In the genomic region with DNA sequence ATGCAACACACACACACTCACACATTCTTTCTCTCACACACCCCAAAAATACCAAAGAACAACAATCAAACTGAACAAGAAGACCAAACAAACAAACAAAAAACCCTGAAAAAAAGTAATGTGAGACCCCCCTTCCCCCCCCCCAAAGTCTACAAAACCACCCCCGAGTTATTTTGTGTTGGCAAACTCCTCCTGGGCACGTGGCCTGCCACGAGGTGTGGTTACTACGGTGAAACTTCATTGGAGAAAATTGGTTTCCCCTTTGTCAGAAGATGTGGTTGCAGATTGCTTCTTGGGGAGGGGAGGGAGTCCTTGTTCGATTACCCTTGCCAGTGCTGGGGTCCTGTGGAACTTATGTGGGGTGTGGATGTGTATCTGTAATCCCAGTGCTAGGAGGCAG, we compare ENCODE assay signal across 35 mouse cellular contexts.
"Had no signal": no experiment of that assay in that cellular context is flagged by ENCODE, and none has a peak within 500 bp of the region (broad histone marks: within the 10 kb centered on the region; RNA-seq: fewer than 3 reads in every experiment).

No protein-coding gene starts in this region.

- H3K27me3 ChIP-seq: heart, embryonic 12.5 days; heart, embryonic 13.5 days; heart, embryonic 15.5 days; hindbrain, embryonic 12.5 days; hindbrain, embryonic 13.5 days; hindbrain, embryonic 15.5 days; intestine, embryonic 15.5 days; kidney, embryonic 15.5 days had no signal

- H3K27ac ChIP-seq: heart, embryonic 10.5 days; heart, embryonic 13.5 days; heart, embryonic 15.5 days; hindbrain, embryonic 12.5 days; hindbrain, embryonic 13.5 days; hindbrain, embryonic 14.5 days; hindbrain, embryonic 15.5 days; hindbrain, postnatal 0 days; intestine, embryonic 15.5 days; kidney, embryonic 15.5 days; kidney, postnatal 0 days; layer of hippocampus, adult 2 months had no signal

- H3K4me3 ChIP-seq: heart, embryonic 10.5 days; heart, embryonic 12.5 days; heart, embryonic 13.5 days; heart, embryonic 15.5 days; hindbrain, embryonic 10.5 days; hindbrain, embryonic 12.5 days; hindbrain, embryonic 13.5 days; hindbrain, embryonic 15.5 days; intestine, embryonic 15.5 days; kidney, embryonic 15.5 days; layer of hippocampus, adult 2 months had no signal

- DNase-seq: heart, postnatal 10 days; heart, postnatal 14 days; heart, postnatal 36 days; heart, postnatal 4 days; kidney, adult 11 months; kidney, adult 18-20 months; kidney, adult 2 months; kidney, adult 8-10 months; kidney, adult 9 months; kidney, postnatal 10 days; kidney, postnatal 14 days; kidney, postnatal 25 days; kidney, postnatal 36 days; kidney, postnatal 4 days; layer of hippocampus, adult 9-11 months; layer of hippocampus, postnatal 36 days had no signal

- H3K9ac ChIP-seq: heart, embryonic 12.5 days; heart, embryonic 13.5 days; heart, embryonic 15.5 days; hindbrain, embryonic 12.5 days; hindbrain, embryonic 13.5 days; hindbrain, embryonic 14.5 days; hindbrain, embryonic 15.5 days; intestine, embryonic 15.5 days; kidney, embryonic 15.5 days had no signal

- ATAC-seq: hindbrain, embryonic 16.5 days; hindbrain, postnatal 0 days; inflammation-experienced regulatory T-cells, adult 6 months; intestine, embryonic 15.5 days; intestine, embryonic 16.5 days; intestine, postnatal 0 days had no signal

- H3K4me2 ChIP-seq: heart, embryonic 11.5 days; heart, embryonic 12.5 days; heart, embryonic 13.5 days; heart, embryonic 15.5 days; hindbrain, embryonic 12.5 days; hindbrain, embryonic 13.5 days; hindbrain, embryonic 14.5 days; hindbrain, embryonic 15.5 days; intestine, embryonic 15.5 days; kidney, embryonic 15.5 days had no signal

- H3K9me3 ChIP-seq: heart, embryonic 10.5 days; heart, embryonic 12.5 days; heart, embryonic 13.5 days; heart, embryonic 15.5 days; hindbrain, embryonic 10.5 days; hindbrain, embryonic 12.5 days; hindbrain, embryonic 13.5 days; hindbrain, embryonic 15.5 days; intestine, embryonic 15.5 days; kidney, embryonic 15.5 days had no signal

- H3K36me3 ChIP-seq: heart, embryonic 10.5 days; heart, embryonic 12.5 days; heart, embryonic 13.5 days; heart, embryonic 15.5 days; hindbrain, embryonic 10.5 days; hindbrain, embryonic 12.5 days; hindbrain, embryonic 13.5 days; hindbrain, embryonic 15.5 days; intestine, embryonic 15.5 days; kidney, embryonic 15.5 days had no signal
